Mouse (Mus musculus): ENCODE results near the gene Aip. TPM values are rescaled to one million over a fixed set of nuclear protein-coding genes. Genes with fewer than 3 reads are reported as not detected.

The Aip gene
- 68.3 and 85.1 TPM in 2 replicates for polyA plus RNA-seq (2014; fragmentation: Nextera tagmentation; extraction: Ambion mirVana)

DNA sequence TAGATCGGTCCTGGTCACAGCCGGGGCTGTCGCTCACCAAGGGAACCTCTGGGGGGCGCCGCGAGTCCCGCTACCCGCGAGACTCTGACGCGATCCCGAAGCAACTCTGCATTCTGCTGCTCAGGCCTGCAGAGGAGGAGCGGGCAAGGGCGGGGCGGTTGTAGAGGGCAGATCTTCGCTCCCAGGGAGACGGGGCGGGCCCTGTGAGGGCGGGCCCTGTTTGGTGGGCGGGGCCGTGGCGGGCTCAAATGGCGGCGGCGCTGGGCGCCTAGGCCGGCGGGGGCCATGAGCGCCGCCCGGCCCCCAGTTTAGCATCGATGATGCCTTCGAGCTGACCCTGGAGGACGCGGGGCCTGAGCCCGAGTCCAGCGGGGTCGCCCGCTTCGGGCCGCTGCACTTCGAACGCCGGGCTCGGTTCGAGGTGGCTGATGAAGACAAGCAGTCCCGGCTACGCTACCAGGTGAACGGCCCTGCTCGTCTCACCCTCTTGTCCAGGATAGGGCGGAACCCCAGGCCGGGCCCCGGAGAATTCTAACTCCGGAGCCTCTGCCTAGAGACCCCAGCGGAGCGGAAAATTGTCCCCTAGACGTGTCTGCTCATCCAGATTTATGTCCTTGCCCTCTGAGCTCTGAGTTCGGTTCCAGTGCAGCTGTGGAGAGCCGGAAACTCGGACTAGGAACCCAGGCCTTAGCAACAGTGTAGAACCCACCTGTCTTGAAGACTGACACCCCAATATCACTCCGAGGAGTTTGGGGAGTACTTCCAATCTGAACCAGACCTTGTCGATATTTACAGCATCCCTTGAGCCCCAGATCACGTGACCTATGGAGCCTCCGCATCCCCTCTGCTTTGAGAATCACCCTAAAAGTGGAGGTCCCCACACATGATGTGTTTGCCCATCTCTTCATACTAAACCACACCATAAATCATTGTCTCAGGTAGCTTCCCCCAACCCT, at the start of gene Aip:
Aip (minus strand) TSS at position 118 of the 956 bp plus-strand sequence.
- H3K27ac ChIP-seq (replicated peaks; ENCODE audit: low read depth, low read length) = no peak within 1 kb of the TSS
- peak; percentile 94 for ATAC-seq (replicated peaks; ENCODE audit: insufficient number of reproducible peaks, low FRiP score, low TSS enrichment, low read depth)
- under 1% methylated on average over 63 of the region's 64 CpGs for WGBS

DNA sequence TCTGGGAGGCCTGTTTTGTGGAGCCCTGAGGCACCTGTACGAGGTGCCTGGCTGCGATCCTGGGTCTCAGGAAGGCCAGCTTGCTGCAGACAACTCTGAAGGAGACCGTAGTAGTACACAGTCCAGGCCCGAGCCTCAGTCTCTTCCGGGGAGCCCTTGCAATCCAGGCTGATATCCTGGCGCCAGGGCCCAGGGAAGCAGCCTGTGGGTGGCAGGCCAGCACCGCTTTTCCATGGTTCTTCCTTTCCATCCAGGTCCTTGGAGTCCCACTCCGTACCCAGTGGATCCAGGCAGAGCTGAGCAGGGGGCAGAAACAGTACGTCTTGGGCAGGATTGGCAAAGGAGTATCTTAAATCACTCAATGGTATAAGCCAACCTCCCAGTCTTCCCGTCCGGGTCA, 47.3 kb upstream of the Aip start:
- Histone ChIP-seq H3K36me3 (replicated peaks; ENCODE audit: control insufficient read depth, insufficient read depth, low read depth, low read length) (no peaks in the 10 kb centered on the region), H3K9ac (replicated peaks; ENCODE audit: low read length) (no peak overlapping the region; the same call in 1 of the 2 replicates), H3K4me1 (ENCODE audit: control insufficient read depth, insufficient read depth, low read length) (peaks cover 6% of the 10 kb centered on the region; the same call in 1 of the 2 replicates), H3K27ac (replicated peaks; ENCODE audit: low read depth, low read length) (no peak overlapping the region), H3K27me3 (ENCODE audit: control insufficient read depth, insufficient read depth, low read length) (no peaks in the 10 kb centered on the region), H3K9me3 (replicated peaks; ENCODE audit: control insufficient read depth, low read length) (no peaks in the 10 kb centered on the region), H3K4me3 (ENCODE audit: low read depth, low read length) (no peak overlapping the region), H3K4me2 (ENCODE audit: low read depth, low read length) (no peak overlapping the region)
- DNase-seq (ENCODE audit: low spot score) (no peak), ATAC-seq (replicated peaks; ENCODE audit: insufficient number of reproducible peaks, low FRiP score, low TSS enrichment, low read depth) (no peak)
- WGBS = 56% methylated on average over 11 of the region's 11 CpGs

More for the DNA sequence above, at the start of gene Aip:
- Histone ChIP-seq H3K36me3 (replicated peaks; ENCODE audit: control insufficient read depth, insufficient read depth, low read depth, low read length) (no peaks in the 10 kb centered on the region), H3K9ac (replicated peaks; ENCODE audit: low read length) (peak within 1 kb of the TSS; percentile 82), H3K4me3 (ENCODE audit: low read depth, low read length) (peak within 1 kb of the TSS; percentile 78), H3K9me3 (replicated peaks; ENCODE audit: control insufficient read depth, low read length) (no peaks in the 10 kb centered on the region), H3K27me3 (ENCODE audit: control insufficient read depth, insufficient read depth, low read length) (no peaks in the 10 kb centered on the region), H3K4me2 (ENCODE audit: low read depth, low read length) (peak within 1 kb of the TSS; percentile 59), H3K4me1 (ENCODE audit: control insufficient read depth, insufficient read depth, low read length) (peaks cover 2% of the 10 kb centered on the region)
- peak; percentile 98 for DNase-seq (ENCODE audit: low spot score)

DNA sequence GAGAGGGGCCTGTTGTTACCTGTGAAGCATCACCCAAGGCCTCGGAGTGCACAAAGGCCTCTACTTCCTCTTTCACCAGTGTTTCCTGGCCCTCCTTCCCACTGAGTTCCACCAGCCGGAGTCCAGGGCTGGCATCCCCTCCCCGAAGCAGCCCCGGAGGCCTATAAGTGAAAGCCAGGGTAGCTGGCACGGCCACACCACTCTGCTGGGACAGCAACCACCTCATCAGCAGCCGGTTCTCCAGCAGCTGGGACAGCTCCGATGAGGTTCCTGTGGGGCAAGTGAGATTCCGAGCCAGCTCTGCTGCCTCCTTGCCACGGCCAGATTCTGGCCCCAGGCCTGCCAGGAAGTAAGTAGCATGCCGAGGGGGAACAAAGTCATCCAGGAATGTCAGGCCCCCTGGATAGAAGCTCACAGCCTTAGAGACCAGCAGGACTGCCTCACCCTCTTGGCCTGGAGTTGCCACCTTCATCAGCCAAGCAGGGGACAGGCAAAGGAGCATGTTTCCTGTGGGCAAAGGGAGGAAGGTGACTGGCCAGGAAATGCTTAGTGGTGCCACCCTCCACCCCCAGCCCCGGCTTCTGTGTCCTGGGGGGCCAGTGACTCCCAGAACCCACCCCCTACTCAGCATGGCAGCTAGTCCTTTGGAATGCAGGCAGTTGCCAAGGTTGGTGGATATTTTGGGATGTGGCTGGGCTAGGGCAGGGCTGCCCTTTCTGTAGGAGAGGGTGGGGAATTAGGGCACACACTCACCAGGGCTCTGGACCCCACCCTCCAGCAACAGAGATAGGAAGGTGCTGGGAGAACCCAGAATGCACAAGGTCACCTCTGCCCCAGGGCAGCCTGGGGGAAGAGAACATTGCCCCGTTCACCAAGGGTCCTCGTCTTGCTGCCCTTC, 46.0 kb upstream of the Aip start:
- H3K36me3 ChIP-seq (replicated peaks; ENCODE audit: control insufficient read depth, insufficient read depth, low read depth, low read length) = no peaks in the 10 kb centered on the region
- H3K9ac ChIP-seq (replicated peaks; ENCODE audit: low read length) = no peak overlapping the region
- no peak overlapping the region for H3K4me2 ChIP-seq (ENCODE audit: low read depth, low read length)
- WGBS = 61% methylated on average over 13 of the region's 13 CpGs
- H3K27ac ChIP-seq (replicated peaks; ENCODE audit: low read depth, low read length) = no peak overlapping the region
- no peaks in the 10 kb centered on the region for H3K27me3 ChIP-seq (ENCODE audit: control insufficient read depth, insufficient read depth, low read length)
- H3K4me1 ChIP-seq (ENCODE audit: control insufficient read depth, insufficient read depth, low read length) = peaks cover 6% of the 10 kb centered on the region; the same call in 1 of the 2 replicates
- DNase-seq (ENCODE audit: low spot score) (no peak), ATAC-seq (replicated peaks; ENCODE audit: insufficient number of reproducible peaks, low FRiP score, low TSS enrichment, low read depth) (no peak)
- no peaks in the 10 kb centered on the region for H3K9me3 ChIP-seq (replicated peaks; ENCODE audit: control insufficient read depth, low read length)
- H3K4me3 ChIP-seq (ENCODE audit: low read depth, low read length) = no peak overlapping the region

DNA sequence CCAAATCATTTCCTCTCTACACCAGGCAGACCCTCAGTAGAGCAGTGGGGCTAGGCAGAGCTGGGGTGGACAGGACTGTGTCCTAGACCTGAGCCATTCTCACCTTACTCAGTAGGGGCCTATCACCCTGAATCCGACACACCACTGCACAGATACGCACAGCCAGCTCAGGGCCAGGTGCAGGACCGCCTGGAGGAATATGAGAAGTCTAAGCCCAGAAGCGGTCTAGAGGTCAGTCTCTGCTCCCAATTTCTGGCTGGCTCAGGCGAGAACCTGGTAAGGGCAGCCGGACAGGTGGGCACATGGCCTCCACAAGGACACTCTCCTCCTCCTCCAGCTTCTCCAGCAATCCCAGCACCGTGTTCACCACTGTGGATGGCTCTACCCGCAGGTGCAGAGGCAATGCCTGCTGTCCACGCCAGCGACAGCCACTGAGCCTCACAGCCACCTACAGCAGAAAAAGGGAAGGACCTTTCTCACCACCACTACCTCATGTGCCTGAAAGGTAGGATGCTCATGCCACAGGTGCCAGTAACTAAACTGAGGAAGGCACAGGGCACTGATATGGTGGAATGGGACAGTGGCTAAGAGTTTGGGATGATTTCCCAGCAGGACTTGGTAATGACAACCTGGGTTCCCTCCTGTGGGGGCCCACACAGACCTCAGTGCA, 45.2 kb upstream of the Aip start:
- peaks cover 6% of the 10 kb centered on the region; the same call in 1 of the 2 replicates for H3K4me1 ChIP-seq (ENCODE audit: control insufficient read depth, insufficient read depth, low read length)
- H3K27ac ChIP-seq (replicated peaks; ENCODE audit: low read depth, low read length) = no peak overlapping the region
- no peak overlapping the region for H3K4me3 ChIP-seq (ENCODE audit: low read depth, low read length)
- no peaks in the 10 kb centered on the region for H3K27me3 ChIP-seq (ENCODE audit: control insufficient read depth, insufficient read depth, low read length)
- H3K9ac ChIP-seq (replicated peaks; ENCODE audit: low read length) = 0 out of 2 replicates have a peak overlapping the region, but pooled peaks have one; percentile 15
- no peaks in the 10 kb centered on the region for H3K9me3 ChIP-seq (replicated peaks; ENCODE audit: control insufficient read depth, low read length)
- ATAC-seq (replicated peaks; ENCODE audit: insufficient number of reproducible peaks, low FRiP score, low TSS enrichment, low read depth) (no peak), DNase-seq (ENCODE audit: low spot score) (no peak)
- 83% methylated on average over 10 of the region's 10 CpGs for WGBS
- no peaks in the 10 kb centered on the region for H3K36me3 ChIP-seq (replicated peaks; ENCODE audit: control insufficient read depth, insufficient read depth, low read depth, low read length)
- no peak overlapping the region for H3K4me2 ChIP-seq (ENCODE audit: low read depth, low read length)

DNA sequence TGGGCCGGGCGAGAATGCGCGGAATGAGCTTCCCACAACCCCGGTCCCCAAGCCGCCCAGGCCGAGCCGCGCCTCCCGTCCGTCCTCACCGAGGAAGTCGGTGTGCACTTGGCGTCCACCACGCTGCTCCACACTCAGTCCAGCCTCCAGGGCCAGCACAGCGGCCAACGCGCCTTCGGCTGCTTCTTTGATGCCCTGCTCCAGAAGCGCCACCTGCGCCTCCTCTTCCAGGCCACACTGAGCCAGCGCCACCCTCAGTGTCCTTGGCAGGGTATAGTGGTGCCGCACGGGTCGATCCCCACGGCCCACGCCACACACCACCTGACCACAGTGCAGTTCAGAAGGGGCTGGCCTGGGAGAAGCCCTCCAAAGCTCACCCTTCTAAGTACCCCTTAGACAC, 44.2 kb upstream of the Aip start:
- DNase-seq (ENCODE audit: low spot score) = no peak
- H3K9me3 ChIP-seq (replicated peaks; ENCODE audit: control insufficient read depth, low read length) = no peaks in the 10 kb centered on the region
- H3K27ac ChIP-seq (replicated peaks; ENCODE audit: low read depth, low read length) = peak overlapping the region; percentile 54
- H3K4me2 ChIP-seq (ENCODE audit: low read depth, low read length) = peak overlapping the region; percentile 86
- H3K4me3 ChIP-seq (ENCODE audit: low read depth, low read length) = peak overlapping the region; percentile 40
- H3K9ac ChIP-seq (replicated peaks; ENCODE audit: low read length) = peak overlapping the region; percentile 72
- no peaks in the 10 kb centered on the region for H3K36me3 ChIP-seq (replicated peaks; ENCODE audit: control insufficient read depth, insufficient read depth, low read depth, low read length)
- WGBS = 7% methylated on average over 27 of the region's 27 CpGs
- H3K27me3 ChIP-seq (ENCODE audit: control insufficient read depth, insufficient read depth, low read length) = no peaks in the 10 kb centered on the region
- ATAC-seq (replicated peaks; ENCODE audit: insufficient number of reproducible peaks, low FRiP score, low TSS enrichment, low read depth) = no peak; the same call in 1 of the 2 replicates
- peaks cover 6% of the 10 kb centered on the region; the same call in 1 of the 2 replicates for H3K4me1 ChIP-seq (ENCODE audit: control insufficient read depth, insufficient read depth, low read length)

DNA sequence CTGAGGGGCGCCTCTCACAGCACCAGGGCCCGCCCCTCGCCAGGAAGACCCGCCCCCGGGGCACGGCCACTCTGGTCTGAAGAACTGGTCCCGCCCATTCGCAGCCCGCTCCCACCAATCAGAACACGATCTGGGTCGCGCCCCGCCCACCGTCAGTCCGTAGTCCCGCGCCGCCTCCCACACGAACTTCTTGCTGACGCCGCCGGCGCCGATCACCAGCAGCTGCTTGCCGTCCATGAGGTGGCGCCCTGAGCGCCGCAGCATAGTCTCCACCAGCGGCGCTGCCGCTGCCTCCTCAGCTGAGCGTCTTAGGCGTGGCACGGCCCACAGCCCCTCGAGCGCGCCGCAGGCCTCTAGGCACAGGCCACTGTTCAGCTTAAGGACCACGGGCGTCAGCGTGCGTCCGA, 43.7 kb upstream of the Aip start:
- peak overlapping the region; percentile 40 for H3K4me3 ChIP-seq (ENCODE audit: low read depth, low read length)
- under 1% methylated on average over 43 of the region's 43 CpGs for WGBS
- no peaks in the 10 kb centered on the region for H3K27me3 ChIP-seq (ENCODE audit: control insufficient read depth, insufficient read depth, low read length)
- peak overlapping the region; percentile 72 for H3K9ac ChIP-seq (replicated peaks; ENCODE audit: low read length)
- peak; percentile 93 for ATAC-seq (replicated peaks; ENCODE audit: insufficient number of reproducible peaks, low FRiP score, low TSS enrichment, low read depth)
- H3K9me3 ChIP-seq (replicated peaks; ENCODE audit: control insufficient read depth, low read length) = no peaks in the 10 kb centered on the region
- peak overlapping the region; percentile 86 for H3K4me2 ChIP-seq (ENCODE audit: low read depth, low read length)
- DNase-seq (ENCODE audit: low spot score) = peak; percentile 100
- H3K36me3 ChIP-seq (replicated peaks; ENCODE audit: control insufficient read depth, insufficient read depth, low read depth, low read length) = no peaks in the 10 kb centered on the region
- H3K27ac ChIP-seq (replicated peaks; ENCODE audit: low read depth, low read length) = peak overlapping the region; percentile 54
- H3K4me1 ChIP-seq (ENCODE audit: control insufficient read depth, insufficient read depth, low read length) = peaks cover 6% of the 10 kb centered on the region; the same call in 1 of the 2 replicates

DNA sequence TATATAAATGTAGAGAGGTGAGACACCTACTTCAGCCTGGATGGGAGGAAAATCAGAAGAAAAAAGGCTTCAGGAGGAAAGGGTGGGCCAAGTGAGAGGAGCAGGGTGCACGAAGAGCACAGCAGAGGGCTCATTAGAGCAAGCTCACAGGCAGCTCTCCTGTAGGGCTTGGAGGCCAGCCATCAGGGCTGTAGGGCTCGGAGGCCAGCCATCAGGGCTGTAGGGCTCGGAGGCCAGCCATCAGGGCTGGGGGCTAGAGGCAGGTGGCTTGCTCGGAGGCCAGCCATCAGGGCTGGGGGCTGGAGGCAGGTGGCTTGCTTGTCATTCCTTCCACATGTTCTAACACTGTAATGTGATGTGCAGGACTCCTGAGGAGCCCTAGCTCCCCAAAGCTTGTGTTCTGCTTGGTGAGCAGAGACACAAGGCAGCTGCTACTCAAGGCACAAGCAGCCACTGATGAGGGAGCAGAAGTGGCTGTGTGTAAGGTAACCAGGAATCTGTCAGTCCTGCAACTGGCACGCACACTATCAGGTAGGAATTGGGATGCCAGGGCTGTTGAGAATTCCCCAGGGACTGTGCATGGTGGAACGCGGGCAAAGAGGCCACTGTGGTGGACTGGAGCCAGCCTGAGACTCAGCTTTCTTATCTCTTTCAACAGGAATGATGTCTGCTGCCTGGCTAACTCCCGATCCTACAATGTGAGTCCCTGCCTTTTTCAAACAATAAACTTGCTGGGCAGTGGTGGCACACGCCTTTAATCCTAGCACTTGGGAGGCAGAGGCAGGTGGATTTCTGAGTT, 41.2 kb upstream of the Aip start:
- Histone ChIP-seq H3K9me3 (replicated peaks; ENCODE audit: control insufficient read depth, low read length) (no peaks in the 10 kb centered on the region), H3K27me3 (ENCODE audit: control insufficient read depth, insufficient read depth, low read length) (no peaks in the 10 kb centered on the region), H3K9ac (replicated peaks; ENCODE audit: low read length) (no peak overlapping the region), H3K4me3 (ENCODE audit: low read depth, low read length) (no peak overlapping the region), H3K4me2 (ENCODE audit: low read depth, low read length) (no peak overlapping the region), H3K4me1 (ENCODE audit: control insufficient read depth, insufficient read depth, low read length) (peaks cover 6% of the 10 kb centered on the region; the same call in 1 of the 2 replicates), H3K36me3 (replicated peaks; ENCODE audit: control insufficient read depth, insufficient read depth, low read depth, low read length) (no peaks in the 10 kb centered on the region), H3K27ac (replicated peaks; ENCODE audit: low read depth, low read length) (no peak overlapping the region)
- 81% methylated on average over 9 of the region's 9 CpGs for WGBS
- no peak for ATAC-seq (replicated peaks; ENCODE audit: insufficient number of reproducible peaks, low FRiP score, low TSS enrichment, low read depth)
- DNase-seq (ENCODE audit: low spot score) = no peak
